Mouse (Mus musculus) heart, postnatal 25 days (tissue): ENCODE data around the gene Mapk7. TPM values are rescaled to one million over a fixed set of nuclear protein-coding genes. Genes with fewer than 3 reads are reported as not detected.

Experiments used
- DNase-seq: peaks from one replicate; pipeline ENCODE4 v3.0.0; 2022; ENCODE audit warnings: low spot score
- intact Hi-C: fragments of 180-260 bp; cut with DNase I; formaldehyde crosslinking; loops from one replicate; pipeline ENCODE4 v1.15.1; 2025
- total RNA-seq, 2 experiments: library from RNA; stranded (reverse); gene quantifications; 2 replicates each; pipeline ENCODE4 v1.2.3; 2021

Gene Mapk7
- total RNA-seq, 2 experiments from 2014 or later, result 6.0 to 7.7 TPM

GRCm38 (mm10) chr11:61493525-61494128, 579 bp downstream of the Mapk7 start:
- DNase-seq, result no peak
- intact Hi-C loops, result loop anchor here (10.0 kb wide), 1 partner anchor 319 kb away; the partner anchor contains the start of gene Usp22

DNA sequence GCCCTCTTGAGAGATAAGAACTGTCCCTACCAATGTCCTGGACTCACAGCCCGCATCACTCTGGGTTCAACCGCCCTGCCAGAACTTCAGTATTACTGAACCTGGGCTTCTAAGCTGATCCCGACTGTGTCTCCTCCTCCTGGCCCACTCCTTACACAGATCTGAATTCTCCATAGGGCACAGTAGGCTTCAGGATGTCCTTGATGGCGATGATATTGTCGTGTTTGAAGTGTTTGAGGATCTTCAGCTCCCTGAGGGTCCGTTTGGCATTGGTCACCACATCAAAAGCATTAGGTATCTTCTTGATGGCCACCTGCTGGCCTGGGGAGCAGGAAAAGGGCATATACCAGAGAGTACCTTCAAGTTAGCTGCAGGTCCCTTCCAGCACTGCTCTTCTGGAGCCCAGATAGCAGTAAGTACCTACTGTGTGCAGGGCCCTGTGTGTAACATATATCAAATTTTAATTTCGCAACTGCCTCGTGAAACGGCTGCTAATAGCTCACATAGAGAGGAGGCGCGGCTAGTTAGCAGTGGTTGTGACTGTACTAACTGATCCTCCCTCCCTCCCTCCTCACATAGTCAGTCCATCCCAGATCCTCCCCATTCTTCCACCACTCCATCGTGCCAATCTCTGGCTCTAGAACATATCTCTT, 1.3 kb downstream of the Mapk7 start:
- intact Hi-C loops, result loop anchor here (10.0 kb wide), 1 partner anchor 318 kb away; the partner anchor contains the start of gene Usp22
- DNase-seq, result no peak

DNA sequence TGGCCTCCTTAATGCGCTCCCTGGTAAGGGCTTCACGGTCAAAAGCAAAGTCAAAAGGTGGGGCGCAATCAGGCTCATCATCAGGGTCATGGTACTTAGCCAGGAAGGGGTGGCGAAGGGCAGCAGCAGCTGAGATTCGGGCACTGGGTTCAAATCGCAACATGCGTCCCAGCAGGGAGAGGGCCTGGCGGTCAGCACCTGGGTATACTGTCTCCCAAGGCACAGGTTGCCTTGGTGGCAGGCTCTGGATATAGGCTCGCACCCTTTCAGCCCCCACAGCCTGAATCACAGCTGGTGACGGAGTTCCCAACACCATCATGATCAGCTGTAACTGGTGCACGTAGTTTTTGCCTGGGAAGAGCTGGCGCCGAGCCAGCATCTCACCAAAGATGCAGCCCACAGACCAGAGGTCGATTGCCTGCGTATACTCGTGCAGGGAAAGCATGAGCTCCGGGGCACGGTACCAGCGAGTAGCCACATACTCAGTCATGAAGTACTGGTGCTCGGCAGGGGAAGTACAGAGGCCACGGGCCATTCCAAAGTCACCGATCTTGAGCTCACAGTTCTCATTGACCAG, 3.2 kb downstream of the Mapk7 start:
- DNase-seq, result no peak
- intact Hi-C loops, result loop anchor here (10.0 kb wide), 1 partner anchor 316 kb away; the partner anchor contains the start of gene Usp22

DNA sequence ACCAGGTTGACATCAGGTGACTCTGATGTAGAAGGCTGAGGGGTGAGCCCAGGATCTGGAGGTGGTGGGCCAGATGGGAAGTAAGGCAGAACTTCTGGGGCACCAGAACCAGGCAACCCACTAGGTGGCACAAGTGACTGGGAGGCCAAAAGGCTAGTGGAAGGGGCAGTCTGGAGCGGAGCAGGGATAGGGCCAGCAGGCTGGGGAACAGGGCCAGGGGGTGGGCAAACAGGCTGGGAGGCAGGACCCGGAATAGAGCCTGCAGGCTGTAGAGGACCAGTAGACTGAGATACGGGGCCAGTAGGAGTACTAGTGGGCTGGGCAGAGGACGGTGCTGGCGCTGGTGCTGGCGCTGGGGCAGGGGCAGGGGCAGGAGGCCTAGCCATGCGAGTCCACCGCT, 4.3 kb downstream of the Mapk7 start:
- intact Hi-C loops, result loop anchor here (10.0 kb wide), 1 partner anchor 315 kb away; the partner anchor contains the start of gene Usp22
- no peak for DNase-seq

DNA sequence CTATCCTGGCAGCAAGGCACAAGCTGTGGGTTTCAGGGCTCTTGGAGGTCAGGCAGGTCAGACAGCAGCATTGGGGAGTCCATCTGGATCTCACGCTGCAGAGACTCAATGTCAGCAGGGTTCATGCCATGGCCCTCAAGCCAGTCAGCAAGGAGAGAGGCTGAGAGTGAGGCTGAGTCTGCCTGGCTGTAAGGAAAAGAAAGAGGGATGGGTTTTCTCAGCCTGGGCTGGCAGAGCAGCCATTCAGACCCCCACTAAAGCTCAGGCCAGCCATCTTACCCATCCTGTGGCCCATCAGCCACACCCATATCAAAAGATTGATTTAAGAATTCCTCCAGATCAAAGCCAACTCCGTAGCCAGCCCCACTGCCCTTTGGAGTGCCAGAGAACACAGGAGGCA, 5.1 kb downstream of the Mapk7 start:
- intact Hi-C loops, result no loop called here
- DNase-seq, result no peak

GRCm38 (mm10) chr11:61487936-61488335, 6.3 kb downstream of the Mapk7 start:
- intact Hi-C loops, result no loop called here
- DNase-seq, result no peak

DNA sequence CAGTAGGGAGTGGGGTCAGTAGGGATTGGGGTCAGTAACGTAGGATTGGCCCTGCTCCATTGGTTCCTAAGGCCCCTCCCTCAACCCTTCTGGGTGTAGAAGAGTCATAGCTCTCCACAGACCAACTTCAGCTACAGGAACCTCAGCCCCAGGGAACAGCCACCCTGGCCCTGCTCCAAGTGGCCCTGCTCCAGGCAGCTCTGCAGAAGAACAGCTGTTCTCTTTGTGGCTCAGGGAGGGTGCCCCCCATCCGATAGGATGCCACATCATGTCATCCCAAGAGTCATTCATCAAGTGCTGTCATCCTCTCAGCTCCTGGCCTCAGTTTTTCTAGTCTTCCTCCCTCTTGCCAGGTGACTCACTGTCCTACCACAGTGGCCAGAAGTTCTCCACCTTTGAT, 6.8 kb downstream of the Mapk7 start:
- DNase-seq, result no peak
- intact Hi-C loops, result no loop called here

- intact Hi-C loops, result no loop called here
- no peak for DNase-seq
These were observed 7.6 kb downstream of the Mapk7 start for GRCm38 (mm10) chr11:61486458-61487219.

DNA sequence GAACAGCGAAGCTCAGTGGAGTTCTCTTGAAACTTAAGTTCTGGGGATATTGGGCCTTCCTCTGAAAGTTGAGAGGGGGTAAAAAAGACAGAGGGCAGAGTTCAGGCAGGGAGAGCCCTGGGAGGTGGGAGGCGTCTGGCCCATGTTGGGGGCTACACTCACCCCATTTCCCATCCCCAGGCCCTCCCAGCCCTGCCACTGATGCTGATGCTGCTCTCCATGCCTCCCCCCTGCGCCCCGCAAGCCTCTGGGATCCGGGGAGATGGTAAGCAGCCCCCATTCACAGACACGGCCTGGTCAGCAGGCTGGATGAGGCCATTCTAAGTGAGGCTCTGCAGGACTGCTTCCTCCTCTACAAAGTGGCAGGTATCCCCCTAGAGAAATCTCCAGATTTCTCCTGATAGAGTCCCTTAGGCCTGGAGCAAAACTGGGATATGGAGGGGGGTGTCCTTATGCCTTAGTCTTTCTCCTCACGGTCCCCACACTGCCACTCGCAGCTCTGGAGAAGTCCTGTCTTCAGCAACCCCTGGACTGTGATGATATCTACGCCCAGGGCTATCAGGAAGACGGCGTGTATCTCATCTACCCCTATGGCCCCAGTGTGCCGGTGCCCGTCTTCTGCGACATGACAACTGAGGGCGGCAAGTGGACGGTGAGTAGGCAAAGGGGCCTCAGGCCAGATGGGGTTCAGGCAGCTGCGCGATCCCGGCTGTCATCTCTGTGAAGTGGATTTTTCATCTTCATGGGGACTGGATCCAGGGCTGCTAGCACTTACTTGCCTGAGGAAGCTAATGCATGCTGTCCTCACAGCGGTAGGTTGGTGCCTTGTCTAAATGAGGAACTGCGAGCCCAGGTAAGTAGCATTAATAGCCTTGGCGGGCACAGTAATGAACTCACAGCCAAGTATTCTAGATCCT, 8.4 kb downstream of the Mapk7 start:
- DNase-seq, result no peak
- intact Hi-C loops, result no loop called here

DNA sequence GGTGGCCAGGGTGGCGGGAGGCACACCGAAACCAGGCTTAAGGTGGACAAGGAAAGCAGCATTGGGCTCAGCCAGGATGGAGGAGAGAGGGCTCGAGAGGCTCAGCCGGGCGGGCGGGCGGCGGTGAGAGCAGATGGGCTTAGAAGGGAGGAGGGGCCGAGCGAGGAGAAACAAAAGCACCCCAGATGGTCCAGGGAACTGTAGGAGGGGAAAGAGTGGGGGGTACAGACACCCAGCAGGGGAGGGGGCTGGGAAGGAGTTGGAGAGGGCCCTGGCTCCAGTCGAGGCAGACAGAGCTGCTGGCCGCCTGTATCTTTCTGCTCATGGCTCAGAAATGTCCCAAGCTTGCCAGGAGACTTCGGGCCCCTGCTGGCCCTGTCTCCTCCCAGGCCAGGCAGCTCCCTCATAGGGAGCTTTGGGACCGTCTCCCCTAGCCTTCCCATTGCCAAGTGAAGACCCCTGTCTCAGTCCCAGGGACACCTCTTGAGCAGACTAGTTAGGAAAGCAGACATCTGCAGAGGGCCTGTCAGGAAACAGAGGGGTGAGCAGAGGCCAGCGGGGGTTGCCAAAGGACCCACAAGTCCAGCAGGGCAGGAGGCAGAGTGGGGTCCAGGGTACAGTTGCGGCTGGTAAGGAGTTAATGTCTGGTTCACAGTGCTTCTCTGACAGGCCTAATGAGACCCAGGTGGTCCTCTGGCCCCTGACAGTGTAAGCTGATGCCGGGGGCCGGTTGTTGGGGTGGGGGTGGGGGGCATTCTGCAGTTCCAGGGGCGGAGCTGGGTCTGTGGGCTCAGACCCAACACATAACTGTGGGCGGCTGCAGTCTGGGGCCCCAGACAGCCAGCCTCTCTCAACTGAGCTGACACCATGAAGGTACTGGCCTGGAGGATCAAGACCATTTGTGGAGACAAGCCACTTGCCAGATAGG, 9.3 kb downstream of the Mapk7 start, which contains the start of gene Mfap4:
Mfap4 (plus strand) TSS at position 819 of the 928 bp plus-strand sequence.
- DNase-seq, result peak; percentile 49
- intact Hi-C loops, result no loop called here

GRCm38 (mm10) chr11:61484256-61484612, 10.0 kb downstream of the Mapk7 start:
- intact Hi-C loops, result no loop called here
- DNase-seq, result no peak

DNA sequence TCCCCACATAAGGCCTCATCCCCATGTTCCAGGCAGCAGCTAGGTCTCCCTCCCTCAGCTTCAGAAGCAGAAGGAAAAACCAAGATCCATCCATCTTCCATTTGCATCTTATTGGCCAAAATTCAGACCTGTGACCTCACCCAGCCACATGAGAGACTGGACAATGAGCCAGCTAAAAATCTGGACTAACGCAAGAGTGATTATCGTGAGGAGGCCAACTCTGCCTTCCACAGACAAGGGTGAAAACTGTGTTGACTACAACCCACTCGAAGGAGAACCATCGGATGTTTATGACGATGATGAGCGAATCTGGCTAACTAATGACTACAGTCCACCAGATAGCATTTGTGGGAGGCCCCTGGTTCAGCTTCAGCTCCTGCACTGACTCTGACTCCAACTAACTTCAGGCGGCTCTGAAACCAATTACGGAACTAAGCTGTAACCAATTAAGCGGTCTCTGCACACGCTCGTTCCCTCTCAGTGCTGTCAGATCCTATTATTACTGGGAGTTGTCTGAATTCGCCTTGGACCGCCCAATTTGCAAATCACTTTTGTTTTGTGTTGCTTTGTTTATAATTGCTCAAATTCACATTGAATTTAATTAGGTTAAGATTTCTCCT, 10.9 kb downstream of the Mapk7 start:
- intact Hi-C loops, result no loop called here
- DNase-seq, result no peak

- DNase-seq, result no peak
- intact Hi-C loops, result no loop called here
These were observed 12.7 kb downstream of the Mapk7 start for GRCm38 (mm10) chr11:61481239-61482090.

DNA sequence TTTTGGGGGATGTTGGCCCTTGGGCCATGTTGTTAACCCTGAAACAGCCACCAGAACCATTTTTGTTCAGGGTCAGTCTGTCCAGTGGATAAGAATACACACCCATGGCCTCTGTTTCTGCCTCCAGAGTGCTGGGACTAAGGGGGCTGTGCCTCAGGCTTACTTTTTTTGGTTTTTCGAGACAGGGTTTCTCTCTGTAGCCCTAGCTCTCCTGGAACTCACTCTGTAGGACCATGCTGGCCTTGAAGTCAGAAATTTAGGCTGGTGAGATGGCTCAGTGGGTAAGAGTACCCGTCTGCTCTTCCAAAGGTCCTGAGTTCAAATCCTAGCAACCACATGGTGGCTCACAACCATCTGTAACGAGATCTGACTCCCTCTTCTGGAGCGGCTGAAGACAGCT, 15.4 kb downstream of the Mapk7 start:
- intact Hi-C loops, result no loop called here
- no peak for DNase-seq

DNA sequence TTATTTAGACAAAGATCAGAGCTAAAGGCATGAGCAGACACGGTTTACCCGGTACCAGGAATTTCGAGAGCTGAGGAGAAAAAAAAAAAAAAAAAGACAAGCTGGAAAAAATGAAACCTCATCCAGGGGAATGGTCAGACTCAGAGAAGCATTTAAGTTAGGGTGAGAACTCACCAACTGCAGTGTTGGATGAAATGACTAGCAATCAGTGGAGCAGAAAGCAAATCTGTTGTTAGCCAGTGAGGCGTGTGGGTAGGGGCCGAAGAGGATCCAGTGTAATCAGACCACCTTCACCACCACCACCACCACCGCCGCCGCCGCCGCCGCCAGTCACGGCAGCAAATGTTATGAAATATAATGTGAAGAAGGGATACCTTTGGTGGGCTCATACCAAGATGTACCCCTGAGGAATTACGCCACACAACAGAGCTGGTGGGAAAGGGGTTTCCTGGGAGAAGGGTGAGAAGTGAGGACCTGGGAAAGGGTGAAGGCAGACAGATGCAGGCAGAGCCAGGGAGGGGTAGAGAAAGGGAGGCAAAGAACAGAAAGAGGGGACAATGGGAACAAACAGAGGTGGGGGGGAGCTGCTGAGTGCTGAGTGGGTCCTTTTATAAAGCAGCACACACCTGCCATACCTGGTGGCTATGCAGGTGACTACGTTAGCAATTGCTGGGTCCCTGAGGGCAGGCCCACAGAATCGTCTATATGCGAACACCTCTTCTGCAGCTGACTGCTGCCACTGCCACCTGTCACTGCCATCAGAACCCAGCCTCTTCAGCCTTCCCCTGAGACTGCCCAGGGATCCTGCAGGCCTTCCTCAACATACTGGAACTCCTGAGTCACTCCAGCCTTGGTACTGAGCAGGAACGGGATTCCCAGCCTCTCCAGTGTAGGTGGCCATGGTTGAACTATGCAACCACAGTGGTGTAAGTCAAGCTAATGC, 16.4 kb downstream of the Mapk7 start:
- intact Hi-C loops, result no loop called here
- DNase-seq, result no peak

GRCm38 (mm10) chr11:61476786-61477382, 17.3 kb downstream of the Mapk7 start:
- no peak for DNase-seq
- intact Hi-C loops, result no loop called here
